Mouse (Mus musculus) hindlimb bud, embryonic 11.5 days (tissue): ENCODE results near the gene Olfr370.

Experiments
- DNase-seq: peaks from one replicate; pipeline ENCODE4 v3.0.0-alpha.2; 2012; ENCODE audit warnings: low read depth, low spot score; ENCODE audit errors: extremely low spot score

Olfr370 gene

DNA sequence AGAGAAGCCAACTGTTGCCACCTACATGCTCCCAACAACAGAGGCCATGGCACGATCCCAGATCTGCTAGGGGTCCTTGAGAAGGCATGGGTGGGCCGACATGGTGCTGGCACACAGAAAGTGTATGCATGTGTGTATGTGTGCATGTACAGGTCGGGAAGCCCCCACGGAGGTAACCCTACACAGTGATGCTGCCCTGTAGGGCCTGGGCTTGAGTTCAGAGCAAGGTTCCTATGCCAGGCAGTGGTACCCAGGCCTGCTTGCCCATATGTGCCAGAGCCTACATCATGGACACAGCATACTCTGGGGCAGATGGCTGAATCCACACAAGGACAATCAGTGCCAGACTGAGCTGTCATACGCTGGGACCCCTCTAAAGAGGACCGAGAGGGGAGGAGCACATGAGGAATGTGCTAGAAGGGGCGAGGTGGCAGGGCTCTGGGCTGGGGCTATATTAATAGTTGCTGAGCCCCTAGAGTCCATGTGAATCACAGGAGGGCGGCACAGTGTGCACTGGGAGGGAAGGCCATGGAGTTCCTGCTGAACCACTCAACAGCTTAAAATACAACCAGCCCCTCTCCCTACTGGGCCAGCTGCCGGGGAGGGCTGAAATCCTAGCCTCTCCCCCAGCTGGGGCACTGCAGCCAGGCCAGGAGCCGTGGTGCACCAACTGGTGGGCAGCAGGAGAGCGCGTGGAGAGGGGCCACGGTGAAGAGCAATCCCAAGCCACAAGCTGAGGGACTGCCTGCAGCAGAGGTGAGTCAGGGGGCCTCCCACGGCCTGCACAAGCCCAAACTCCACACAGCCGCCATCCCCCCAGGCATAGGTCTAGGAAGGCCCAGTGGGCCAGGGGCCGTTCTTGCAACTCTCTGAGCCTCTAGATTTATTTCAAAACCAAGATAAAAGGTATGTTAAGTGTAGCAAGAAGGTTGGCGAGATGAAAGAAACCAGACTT, 40.3 kb downstream of the Olfr370 start:
- no peak for DNase-seq

DNA sequence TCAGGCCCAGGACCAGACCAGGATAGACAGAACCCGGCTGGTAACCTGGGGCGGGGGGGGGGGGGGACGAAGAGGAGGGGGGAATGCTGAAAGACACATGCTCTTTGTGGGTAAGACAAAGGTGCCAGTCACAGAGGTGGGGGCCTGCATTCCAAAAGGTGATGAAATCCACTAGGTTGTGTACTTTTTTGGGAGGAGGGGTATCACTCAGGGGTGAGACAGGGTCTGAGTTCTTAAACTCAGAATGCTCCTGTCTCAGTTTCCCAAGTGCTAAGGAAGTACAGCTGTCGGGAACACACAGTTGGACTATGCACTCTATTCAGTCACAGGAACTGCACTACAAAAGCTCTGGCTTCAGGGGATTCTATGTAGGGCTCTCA, 40.9 kb downstream of the Olfr370 start:
- no peak for DNase-seq

DNA sequence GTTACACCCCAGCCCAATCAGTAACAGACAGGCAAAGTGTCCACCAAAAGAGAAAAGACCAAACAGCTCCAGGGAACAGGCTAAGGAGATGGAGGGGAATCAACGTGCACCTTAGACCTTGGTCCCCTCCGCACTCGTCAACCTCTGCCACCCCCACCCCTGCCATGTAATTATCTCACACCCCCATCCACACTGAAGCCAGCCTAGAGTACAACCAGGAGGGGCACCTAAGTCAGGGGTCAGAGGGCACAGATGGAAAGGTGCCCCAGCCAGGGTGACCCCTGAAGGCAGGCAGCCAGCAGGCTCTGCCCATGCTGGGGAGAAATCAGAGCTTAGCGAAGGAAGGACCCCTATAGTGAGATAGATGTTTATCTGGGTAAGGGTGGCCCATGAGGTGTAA, 41.3 kb downstream of the Olfr370 start:
- no peak for DNase-seq

DNA sequence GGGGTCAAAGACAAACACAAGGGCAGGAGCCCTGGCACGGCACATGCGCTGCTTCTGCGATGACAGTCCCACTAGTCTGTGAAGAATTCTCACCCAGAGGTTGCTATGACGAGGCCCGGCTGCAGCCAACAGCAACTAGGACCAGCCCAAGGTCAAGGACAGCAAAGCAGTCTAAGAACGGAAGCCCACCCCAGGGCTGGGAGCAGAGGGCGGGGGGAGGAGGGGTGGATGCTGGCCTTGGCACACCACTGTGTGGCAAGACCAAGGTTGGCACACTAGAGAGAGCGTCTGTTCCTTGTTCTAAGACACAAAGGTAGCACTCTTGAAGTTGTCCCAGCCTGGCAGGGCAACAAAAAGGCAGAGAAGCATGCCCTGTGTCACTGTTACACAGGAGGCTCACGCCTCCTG, 41.8 kb downstream of the Olfr370 start:
- DNase-seq, result no peak

DNA sequence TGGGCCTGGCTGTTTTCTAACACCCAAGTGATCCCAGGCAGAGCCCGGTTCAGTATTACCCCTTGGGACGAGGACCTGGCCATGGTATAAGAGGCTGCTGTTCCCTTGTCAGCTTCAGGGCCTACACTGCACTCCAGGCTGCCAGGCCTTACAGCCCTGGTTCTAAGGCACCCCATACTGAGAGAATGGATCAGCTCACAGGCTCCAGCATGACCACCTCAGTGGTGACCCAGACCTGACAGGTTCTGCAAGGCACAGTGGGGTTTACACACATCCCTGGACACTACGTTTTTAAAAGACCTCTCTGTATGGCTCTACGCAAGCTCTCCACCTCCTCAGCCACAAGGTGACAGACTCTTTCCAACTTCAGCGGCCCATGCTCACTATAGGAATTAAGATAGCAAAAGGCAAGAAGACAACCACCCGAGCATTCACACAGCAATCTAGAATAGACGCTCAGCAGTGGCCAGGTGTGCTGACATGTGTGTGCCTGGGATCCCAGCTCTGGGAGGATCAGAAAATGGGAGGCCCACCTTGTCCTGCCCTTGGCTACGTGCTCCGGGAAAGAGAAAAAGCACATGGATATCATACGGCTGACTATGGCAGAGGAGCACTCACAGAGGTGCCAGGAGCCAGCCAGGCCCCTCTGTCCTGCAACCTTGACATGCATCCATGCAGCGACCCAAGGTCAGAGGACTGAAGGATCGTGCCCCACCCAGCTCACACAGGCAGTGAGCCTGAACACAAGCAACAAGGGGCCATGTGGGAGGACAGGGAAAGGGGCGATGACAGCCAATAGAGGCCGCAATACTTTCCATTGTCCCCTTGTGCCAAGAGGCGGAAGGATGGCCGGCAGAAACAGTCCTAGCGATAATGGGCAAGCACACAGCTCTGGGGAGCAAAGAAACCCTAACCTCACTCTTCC, 42.8 kb downstream of the Olfr370 start:
- DNase-seq, result no peak

DNA sequence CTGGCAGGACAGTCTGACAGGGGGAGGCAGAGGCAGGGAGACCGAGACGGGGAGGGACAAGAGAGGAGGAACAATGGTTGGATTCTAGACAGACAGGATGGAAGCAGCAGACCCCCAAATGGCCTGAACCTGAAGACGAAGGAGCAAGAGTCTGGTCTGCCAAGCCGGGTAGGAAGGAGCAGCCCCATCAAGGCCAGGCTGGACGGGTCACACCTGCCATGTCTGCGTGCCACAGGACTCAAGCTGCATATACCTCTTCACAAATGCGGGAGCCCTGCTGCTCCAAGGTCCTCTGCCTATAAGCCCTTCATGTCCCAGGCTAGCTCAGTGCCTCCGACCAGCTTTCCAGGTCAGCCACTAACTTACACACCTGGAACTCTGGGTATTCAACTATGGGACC, 44.1 kb downstream of the Olfr370 start:
- no peak for DNase-seq

DNA sequence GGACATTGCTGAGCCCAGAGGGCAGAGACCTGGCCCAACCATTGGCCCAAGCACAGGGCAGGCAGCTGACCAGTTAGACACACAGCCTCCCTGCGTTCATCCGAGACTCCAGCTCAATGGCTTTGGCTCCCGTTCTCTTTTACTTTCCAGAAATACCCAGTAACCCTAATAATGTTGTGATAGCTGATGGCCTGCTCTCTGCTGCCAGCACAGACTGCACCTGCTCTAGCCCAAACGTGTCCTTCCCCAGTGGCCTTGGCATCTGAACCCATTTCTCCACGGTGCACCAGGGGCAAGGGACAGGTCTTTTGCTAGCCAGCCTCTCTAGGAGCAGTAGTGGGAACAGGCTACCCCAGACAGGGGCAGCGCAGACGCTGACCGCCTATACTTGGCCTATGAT, 45.2 kb downstream of the Olfr370 start:
- no peak for DNase-seq

DNA sequence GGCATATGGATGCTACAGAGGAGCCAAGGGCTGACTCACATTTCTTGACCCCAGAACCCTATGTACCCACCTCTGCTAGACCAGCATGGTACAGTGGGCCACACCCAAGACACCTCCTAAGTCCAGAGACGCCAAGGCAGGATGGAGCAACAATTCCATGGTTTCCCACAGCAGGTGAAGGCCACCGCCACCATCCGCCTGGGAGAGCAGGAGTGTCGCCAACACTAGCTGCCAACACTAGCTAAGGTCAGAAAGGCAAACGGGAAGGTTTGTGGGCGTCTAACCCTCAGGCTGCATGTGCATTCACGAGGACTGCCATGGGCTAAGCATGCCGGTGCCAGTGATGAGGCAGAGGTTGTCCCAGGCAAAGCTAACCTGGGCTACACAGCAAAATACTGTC, 46.6 kb downstream of the Olfr370 start:
- no peak for DNase-seq

DNA sequence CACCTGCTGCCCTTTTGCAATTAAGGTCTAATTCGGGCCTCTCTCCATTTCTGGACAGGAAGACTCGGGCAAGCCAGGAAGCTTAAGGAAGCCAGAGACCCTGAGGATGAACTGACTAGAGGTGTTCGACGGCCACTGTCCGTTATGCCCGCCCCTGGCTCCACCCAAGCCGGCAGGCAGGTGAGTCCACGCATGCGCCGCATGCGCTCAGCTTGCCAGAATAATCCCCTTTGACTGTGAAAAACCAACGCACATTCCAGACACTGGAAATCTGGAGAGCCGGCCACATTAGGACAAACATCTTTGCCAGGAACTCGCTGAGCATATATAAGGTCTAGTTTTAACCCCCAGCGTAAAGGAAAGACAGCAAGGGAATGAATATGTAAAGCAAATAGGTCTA, 47.7 kb downstream of the Olfr370 start:
- no peak for DNase-seq

DNA sequence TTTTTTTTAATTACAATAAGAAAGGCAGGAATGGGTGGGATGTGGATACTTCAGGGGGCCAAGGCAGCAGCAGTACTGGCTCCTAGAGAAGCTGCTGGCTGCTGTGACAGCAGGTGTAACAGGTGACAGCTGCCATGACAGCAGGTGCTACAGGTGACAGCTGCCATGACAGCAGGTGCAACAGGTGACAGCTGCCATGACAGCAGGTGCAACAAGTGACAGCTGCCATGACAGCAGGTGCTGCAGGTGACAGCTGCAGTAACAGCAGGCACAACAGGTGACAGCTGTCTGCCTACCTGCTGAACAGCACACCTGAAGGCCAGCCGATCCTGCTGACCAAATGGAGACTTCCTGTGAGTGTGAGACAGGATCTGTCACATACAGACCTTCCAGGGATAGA, 49.2 kb downstream of the Olfr370 start:
- no peak for DNase-seq

DNA sequence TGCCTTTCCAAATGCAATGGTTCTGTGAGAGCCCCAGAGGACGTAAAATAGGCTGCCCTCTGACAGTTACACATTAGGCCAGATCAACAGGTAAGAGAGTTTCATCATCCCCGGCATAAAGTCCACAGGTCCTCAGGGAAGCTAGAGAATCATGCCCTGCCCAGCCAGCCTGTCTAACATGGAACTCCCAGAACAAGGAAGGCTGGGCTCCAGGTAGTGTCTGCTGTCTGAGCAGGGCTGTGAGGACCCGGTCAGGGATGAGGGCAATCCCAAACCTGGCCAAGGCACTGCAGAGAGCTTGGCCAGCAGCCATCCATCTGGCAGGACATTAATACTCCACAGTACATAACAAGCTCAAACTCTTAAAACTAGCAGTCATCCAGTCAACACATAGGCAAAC, 49.8 kb downstream of the Olfr370 start:
- DNase-seq, result no peak

DNA sequence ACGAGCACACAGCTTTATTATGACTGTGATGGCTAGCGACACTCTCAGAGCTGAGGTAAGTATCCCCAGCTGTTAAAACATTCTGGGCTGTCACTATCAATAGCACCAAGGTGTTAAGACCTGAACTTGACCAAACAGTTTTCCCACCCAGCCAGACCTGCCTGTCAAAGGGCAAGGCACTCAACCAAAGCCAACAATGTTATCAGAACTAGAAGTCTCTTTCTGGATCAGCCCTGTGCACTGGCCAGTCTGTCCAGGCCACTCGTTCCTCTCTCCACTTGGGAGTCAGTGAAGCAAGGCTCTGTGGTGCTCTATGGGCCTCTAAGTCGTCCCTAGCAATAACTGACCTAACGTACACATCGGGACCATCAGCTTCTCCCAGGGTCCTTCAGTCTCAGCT, 52.1 kb downstream of the Olfr370 start:
- DNase-seq, result no peak

DNA sequence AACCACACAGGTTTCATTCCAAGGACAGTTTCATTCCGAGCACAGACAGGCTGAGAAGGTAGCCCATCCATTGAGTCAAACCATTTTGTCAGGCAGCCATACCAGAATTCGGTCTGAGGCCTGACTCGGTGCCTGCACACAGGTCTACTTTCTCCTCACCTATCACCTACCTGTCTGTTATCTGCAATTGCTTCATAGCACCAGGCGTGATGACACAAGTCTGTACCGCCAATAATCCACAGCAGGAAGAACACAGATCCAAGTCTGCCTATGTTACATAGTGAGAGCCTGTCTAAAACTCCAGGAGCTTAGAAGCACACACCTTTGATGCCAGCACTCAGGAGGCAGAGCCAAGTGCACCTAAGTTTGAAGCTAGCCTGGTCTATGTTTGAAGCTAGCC, 53.3 kb downstream of the Olfr370 start:
- DNase-seq, result no peak

DNA sequence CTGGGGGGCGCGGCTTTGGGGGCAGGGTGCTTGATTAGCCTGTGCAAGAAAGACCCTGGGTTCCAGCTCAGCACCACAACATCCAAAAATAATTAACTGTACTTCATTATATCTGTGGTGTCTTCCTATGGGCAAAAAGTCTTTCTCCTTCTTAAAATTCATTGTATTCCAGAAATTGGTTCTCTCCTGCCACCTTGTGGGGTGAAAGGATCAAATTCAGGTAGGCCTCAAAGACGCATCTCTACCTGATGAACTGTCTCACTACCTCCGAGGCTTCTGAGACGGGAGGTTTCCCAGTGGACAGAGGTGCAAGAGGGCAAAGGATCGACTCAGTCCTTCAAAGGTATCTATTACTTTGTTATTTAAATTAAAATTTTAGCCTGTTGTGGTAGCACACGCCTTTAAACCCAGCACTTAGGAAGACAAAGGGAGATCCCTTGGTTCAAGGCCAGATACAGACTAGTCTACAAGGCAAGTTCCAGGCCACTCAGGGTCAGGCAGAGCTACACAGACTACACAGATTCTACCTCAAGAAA, 55.0 kb downstream of the Olfr370 start:
- no peak for DNase-seq

DNA sequence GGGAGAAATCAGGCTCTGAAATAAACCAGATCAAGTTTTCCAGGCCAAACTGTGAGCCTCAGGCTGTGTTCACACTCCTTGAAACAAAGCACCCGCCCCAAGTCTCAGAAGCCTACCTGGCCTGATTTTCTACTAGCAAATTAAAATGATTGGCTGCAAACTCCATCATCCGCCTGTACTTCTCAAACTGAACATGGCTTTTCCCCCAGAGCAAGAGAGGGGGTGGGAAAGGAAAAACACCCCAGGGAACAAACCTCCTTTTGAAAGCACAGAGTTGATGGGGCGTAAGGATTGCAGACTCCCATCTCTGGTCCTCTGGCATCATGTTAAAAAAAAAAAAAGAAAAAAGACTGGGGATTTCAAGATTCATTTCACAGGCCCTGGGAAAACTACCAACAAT, 57.1 kb downstream of the Olfr370 start:
- DNase-seq, result no peak

DNA sequence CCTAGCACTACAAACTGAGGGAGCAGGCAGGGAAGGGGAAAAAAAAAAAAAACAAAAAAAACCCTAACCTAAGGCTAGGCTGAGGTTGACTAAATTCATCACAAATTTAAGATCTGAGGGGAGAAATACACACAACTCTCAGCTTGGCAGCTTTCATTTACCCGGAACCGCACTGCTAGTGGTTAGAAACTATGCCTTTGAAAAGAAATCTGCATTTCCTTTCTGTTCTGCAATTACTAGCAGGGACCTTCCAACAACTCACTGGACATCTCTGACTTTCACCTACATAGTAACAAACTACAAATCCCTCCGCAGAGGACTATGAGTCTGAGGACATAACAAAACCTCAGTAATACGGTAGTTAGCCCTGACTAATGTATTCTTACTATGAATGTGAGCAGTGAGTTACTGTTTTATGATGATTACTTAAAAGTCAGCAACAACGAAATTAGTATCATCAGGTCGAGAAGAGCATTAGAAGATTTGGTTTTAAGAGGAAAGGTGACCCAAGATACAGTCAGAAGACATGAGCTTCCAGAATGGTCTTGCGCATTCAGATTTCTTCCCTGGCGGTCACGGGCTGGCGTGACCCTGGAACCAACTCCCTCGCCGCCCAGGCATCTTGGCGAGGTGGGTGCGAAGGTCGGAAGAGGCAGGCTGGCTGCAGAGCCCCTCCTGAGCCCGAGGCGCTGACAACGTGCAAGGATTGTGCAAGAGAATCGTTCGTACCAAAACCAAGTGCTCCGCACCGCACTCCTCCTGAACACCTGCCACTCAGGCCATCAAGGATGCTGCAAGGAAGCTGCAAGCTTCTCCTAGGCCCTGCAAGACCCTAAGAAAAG, 58.0 kb downstream of the Olfr370 start:
- no peak for DNase-seq

DNA sequence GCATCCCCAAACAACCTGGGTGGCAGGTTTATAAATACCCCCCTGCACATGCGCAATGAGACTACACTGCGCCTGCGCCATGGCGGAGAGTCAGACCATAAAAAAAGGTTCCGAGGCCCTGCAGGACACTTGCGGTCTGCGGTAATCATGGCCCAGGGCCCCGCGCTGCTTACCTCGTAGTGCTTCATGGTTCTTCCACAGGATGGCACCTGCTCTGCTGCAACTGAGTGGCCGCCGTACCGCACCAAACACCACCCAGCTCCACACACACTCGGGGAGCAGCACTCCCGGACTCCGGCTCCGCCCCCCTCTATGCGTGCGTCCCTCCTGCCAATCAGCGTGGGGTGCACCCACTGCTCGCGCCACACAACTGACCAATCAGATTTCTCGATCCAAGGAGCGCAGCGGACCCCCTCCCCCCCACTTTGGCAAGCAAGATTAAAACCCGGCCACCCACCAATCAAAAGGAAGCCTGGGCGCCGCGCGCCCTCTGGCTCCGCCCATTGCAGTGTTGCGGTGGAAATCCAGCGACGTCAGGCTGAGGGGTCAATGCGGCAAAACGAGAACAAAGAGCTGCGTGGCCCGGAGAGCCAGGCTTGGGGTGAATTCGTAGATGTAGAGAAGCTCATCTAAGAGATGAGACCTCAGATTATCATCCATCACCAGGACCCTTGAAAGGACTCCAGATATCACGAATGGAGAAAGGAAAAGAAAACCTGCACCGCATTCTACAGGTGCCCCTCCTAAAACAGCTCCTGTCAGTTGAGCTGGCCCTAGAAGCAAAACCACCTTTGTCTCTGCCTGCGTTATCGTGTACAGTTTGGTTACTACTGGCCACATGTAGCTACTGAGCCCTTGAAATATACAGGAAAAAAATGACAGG, 58.8 kb downstream of the Olfr370 start:
- peak; percentile 96 for DNase-seq
